Mouse (Mus musculus): Measurements from ENCODE around the gene Tbc1d5. TPM values are rescaled to one million over a fixed set of nuclear protein-coding genes. Genes with fewer than 3 reads are reported as not detected.

The Tbc1d5 gene
- polyA plus RNA-seq, 1 experiment from 2014 or later = 12.5 TPM

- WGBS = 52% methylated on average over 6 of the region's 6 CpGs
- Histone ChIP-seq H3K4me2 (ENCODE audit: low read depth, low read length) (no peak overlapping the region), H3K27me3 (ENCODE audit: control insufficient read depth, insufficient read depth, low read depth, low read length) (no peaks in the 10 kb centered on the region), H3K4me1 (replicated peaks; ENCODE audit: control insufficient read depth, insufficient read depth, low read length) (no peaks in the 10 kb centered on the region), H3K4me3 (ENCODE audit: low read length) (no peak overlapping the region), H3K27ac (ENCODE audit: low read length) (no peak overlapping the region), H3K36me3 (ENCODE audit: control insufficient read depth, insufficient read depth, low read length) (no peaks in the 10 kb centered on the region), H3K9ac (ENCODE audit: low read length) (no peak overlapping the region), H3K9me3 (ENCODE audit: control insufficient read depth, low read length) (no peaks in the 10 kb centered on the region)
- no peak for ATAC-seq (ENCODE audit: low read depth)
Measured at GRCm38 (mm10) chr17:50803234-50803633, 375.9 kb downstream of the Tbc1d5 start.

- no peak overlapping the region for H3K4me3 ChIP-seq (ENCODE audit: low read length)
- 60% methylated on average over 8 of the region's 8 CpGs for WGBS
- no peaks in the 10 kb centered on the region for H3K9me3 ChIP-seq (ENCODE audit: control insufficient read depth, low read length)
- H3K27me3 ChIP-seq (ENCODE audit: control insufficient read depth, insufficient read depth, low read depth, low read length) = no peaks in the 10 kb centered on the region
- no peak; the same call in 1 of the 2 replicates for ATAC-seq (ENCODE audit: low read depth)
- no peaks in the 10 kb centered on the region for H3K36me3 ChIP-seq (ENCODE audit: control insufficient read depth, insufficient read depth, low read length)
- no peak overlapping the region for H3K27ac ChIP-seq (ENCODE audit: low read length)
- H3K9ac ChIP-seq (ENCODE audit: low read length) = no peak overlapping the region
- H3K4me1 ChIP-seq (replicated peaks; ENCODE audit: control insufficient read depth, insufficient read depth, low read length) = no peaks in the 10 kb centered on the region
- no peak overlapping the region for H3K4me2 ChIP-seq (ENCODE audit: low read depth, low read length)
Measured at GRCm38 (mm10) chr17:50802380-50802779, 376.8 kb downstream of the Tbc1d5 start.

GRCm38 (mm10) chr17:50795445-50796095, 383.6 kb downstream of the Tbc1d5 start:
- ATAC-seq (ENCODE audit: low read depth) = peak; percentile 76
- H3K27me3 ChIP-seq (ENCODE audit: control insufficient read depth, insufficient read depth, low read depth, low read length) = no peaks in the 10 kb centered on the region
- H3K4me2 ChIP-seq (ENCODE audit: low read depth, low read length) = no peak overlapping the region
- no peak overlapping the region for H3K9ac ChIP-seq (ENCODE audit: low read length)
- H3K27ac ChIP-seq (ENCODE audit: low read length) = no peak overlapping the region
- H3K36me3 ChIP-seq (ENCODE audit: control insufficient read depth, insufficient read depth, low read length) = no peaks in the 10 kb centered on the region
- H3K4me3 ChIP-seq (ENCODE audit: low read length) = no peak overlapping the region
- whole genome bisulfite sequencing = 64% methylated on average over 6 of the region's 6 CpGs
- H3K9me3 ChIP-seq (ENCODE audit: control insufficient read depth, low read length) = no peaks in the 10 kb centered on the region
- no peaks in the 10 kb centered on the region for H3K4me1 ChIP-seq (replicated peaks; ENCODE audit: control insufficient read depth, insufficient read depth, low read length)

- no peak overlapping the region for H3K27ac ChIP-seq (ENCODE audit: low read length)
- no peaks in the 10 kb centered on the region for H3K9me3 ChIP-seq (ENCODE audit: control insufficient read depth, low read length)
- peak; percentile 61 for ATAC-seq (ENCODE audit: low read depth)
- no peaks in the 10 kb centered on the region for H3K27me3 ChIP-seq (ENCODE audit: control insufficient read depth, insufficient read depth, low read depth, low read length)
- WGBS = 57% methylated on average over 2 of the region's 2 CpGs
- no peaks in the 10 kb centered on the region for H3K4me1 ChIP-seq (replicated peaks; ENCODE audit: control insufficient read depth, insufficient read depth, low read length)
- H3K4me3 ChIP-seq (ENCODE audit: low read length) = no peak overlapping the region
- no peaks in the 10 kb centered on the region for H3K36me3 ChIP-seq (ENCODE audit: control insufficient read depth, insufficient read depth, low read length)
- H3K4me2 ChIP-seq (ENCODE audit: low read depth, low read length) = no peak overlapping the region
- no peak overlapping the region for H3K9ac ChIP-seq (ENCODE audit: low read length)
Measured at GRCm38 (mm10) chr17:50791671-50792070, 387.5 kb downstream of the Tbc1d5 start.

- Histone ChIP-seq H3K4me1 (replicated peaks; ENCODE audit: control insufficient read depth, insufficient read depth, low read length) (no peaks in the 10 kb centered on the region), H3K9me3 (ENCODE audit: control insufficient read depth, low read length) (no peaks in the 10 kb centered on the region), H3K27me3 (ENCODE audit: control insufficient read depth, insufficient read depth, low read depth, low read length) (no peaks in the 10 kb centered on the region), H3K4me3 (ENCODE audit: low read length) (no peak overlapping the region), H3K4me2 (ENCODE audit: low read depth, low read length) (no peak overlapping the region), H3K9ac (ENCODE audit: low read length) (no peak overlapping the region), H3K36me3 (ENCODE audit: control insufficient read depth, insufficient read depth, low read length) (no peaks in the 10 kb centered on the region), H3K27ac (ENCODE audit: low read length) (no peak overlapping the region)
- 93% methylated on average over 4 of the region's 4 CpGs for WGBS
- no peak for ATAC-seq (ENCODE audit: low read depth)
Measured at GRCm38 (mm10) chr17:50788835-50789234, 390.3 kb downstream of the Tbc1d5 start.

- Histone ChIP-seq H3K4me3 (ENCODE audit: low read length) (no peak overlapping the region), H3K27me3 (ENCODE audit: control insufficient read depth, insufficient read depth, low read depth, low read length) (no peaks in the 10 kb centered on the region), H3K9ac (ENCODE audit: low read length) (no peak overlapping the region), H3K27ac (ENCODE audit: low read length) (no peak overlapping the region), H3K9me3 (ENCODE audit: control insufficient read depth, low read length) (no peaks in the 10 kb centered on the region), H3K4me2 (ENCODE audit: low read depth, low read length) (no peak overlapping the region), H3K36me3 (ENCODE audit: control insufficient read depth, insufficient read depth, low read length) (no peaks in the 10 kb centered on the region), H3K4me1 (replicated peaks; ENCODE audit: control insufficient read depth, insufficient read depth, low read length) (no peaks in the 10 kb centered on the region)
- ATAC-seq (ENCODE audit: low read depth) = no peak
- WGBS = 50% methylated on average over 3 of the region's 3 CpGs
Measured at GRCm38 (mm10) chr17:50775247-50775646, 403.9 kb downstream of the Tbc1d5 start.

- no peak overlapping the region for H3K4me3 ChIP-seq (ENCODE audit: low read length)
- no peaks in the 10 kb centered on the region for H3K27me3 ChIP-seq (ENCODE audit: control insufficient read depth, insufficient read depth, low read depth, low read length)
- no peak overlapping the region for H3K27ac ChIP-seq (ENCODE audit: low read length)
- no peak overlapping the region for H3K4me2 ChIP-seq (ENCODE audit: low read depth, low read length)
- H3K4me1 ChIP-seq (replicated peaks; ENCODE audit: control insufficient read depth, insufficient read depth, low read length) = no peaks in the 10 kb centered on the region
- H3K9ac ChIP-seq (ENCODE audit: low read length) = no peak overlapping the region
- H3K9me3 ChIP-seq (ENCODE audit: control insufficient read depth, low read length) = no peaks in the 10 kb centered on the region
- 92% methylated on average over 7 of the region's 7 CpGs for WGBS
- ATAC-seq (ENCODE audit: low read depth) = no peak
- H3K36me3 ChIP-seq (ENCODE audit: control insufficient read depth, insufficient read depth, low read length) = no peaks in the 10 kb centered on the region
Measured at GRCm38 (mm10) chr17:50764387-50764786, 414.8 kb downstream of the Tbc1d5 start.

- 66% methylated on average over 5 of the region's 5 CpGs for WGBS
- peak; percentile 74 for ATAC-seq (ENCODE audit: low read depth)
- Histone ChIP-seq H3K4me2 (ENCODE audit: low read depth, low read length) (no peak overlapping the region), H3K9me3 (ENCODE audit: control insufficient read depth, low read length) (no peaks in the 10 kb centered on the region), H3K4me3 (ENCODE audit: low read length) (no peak overlapping the region), H3K9ac (ENCODE audit: low read length) (no peak overlapping the region), H3K36me3 (ENCODE audit: control insufficient read depth, insufficient read depth, low read length) (no peaks in the 10 kb centered on the region), H3K4me1 (replicated peaks; ENCODE audit: control insufficient read depth, insufficient read depth, low read length) (no peaks in the 10 kb centered on the region), H3K27ac (ENCODE audit: low read length) (peak overlapping the region; percentile 59), H3K27me3 (ENCODE audit: control insufficient read depth, insufficient read depth, low read depth, low read length) (no peaks in the 10 kb centered on the region)
Measured at GRCm38 (mm10) chr17:50763407-50763806, 415.7 kb downstream of the Tbc1d5 start.

- no peak for ATAC-seq (ENCODE audit: low read depth)
- H3K27me3 ChIP-seq (ENCODE audit: control insufficient read depth, insufficient read depth, low read depth, low read length) = no peaks in the 10 kb centered on the region
- no peaks in the 10 kb centered on the region for H3K9me3 ChIP-seq (ENCODE audit: control insufficient read depth, low read length)
- no peak overlapping the region for H3K9ac ChIP-seq (ENCODE audit: low read length)
- no peak overlapping the region for H3K4me2 ChIP-seq (ENCODE audit: low read depth, low read length)
- H3K4me1 ChIP-seq (replicated peaks; ENCODE audit: control insufficient read depth, insufficient read depth, low read length) = no peaks in the 10 kb centered on the region
- no peak overlapping the region for H3K27ac ChIP-seq (ENCODE audit: low read length)
- 81% methylated on average over 5 of the region's 5 CpGs for WGBS
- no peaks in the 10 kb centered on the region for H3K36me3 ChIP-seq (ENCODE audit: control insufficient read depth, insufficient read depth, low read length)
- no peak overlapping the region for H3K4me3 ChIP-seq (ENCODE audit: low read length)
Measured at GRCm38 (mm10) chr17:50762231-50762630, 416.9 kb downstream of the Tbc1d5 start.

GRCm38 (mm10) chr17:50761082-50761481, 418.1 kb downstream of the Tbc1d5 start:
- Histone ChIP-seq H3K36me3 (ENCODE audit: control insufficient read depth, insufficient read depth, low read length) (no peaks in the 10 kb centered on the region), H3K4me2 (ENCODE audit: low read depth, low read length) (no peak overlapping the region), H3K27ac (ENCODE audit: low read length) (no peak overlapping the region), H3K4me3 (ENCODE audit: low read length) (no peak overlapping the region), H3K4me1 (replicated peaks; ENCODE audit: control insufficient read depth, insufficient read depth, low read length) (no peaks in the 10 kb centered on the region), H3K9me3 (ENCODE audit: control insufficient read depth, low read length) (no peaks in the 10 kb centered on the region), H3K27me3 (ENCODE audit: control insufficient read depth, insufficient read depth, low read depth, low read length) (no peaks in the 10 kb centered on the region), H3K9ac (ENCODE audit: low read length) (no peak overlapping the region)
- WGBS = 32% methylated on average over 5 of the region's 5 CpGs
- 0 out of 2 replicates have a peak, but pooled peaks have one; percentile 20 for ATAC-seq (ENCODE audit: low read depth)
